Mouse (Mus musculus) T-cell, adult 2 months (primary cell): ENCODE results near the gene Irak2.

ENCODE experiments used
- DNase-seq: peaks from one replicate; pipeline ENCODE4 v3.0.0; 2022; ENCODE audit warnings: low spot score

The Irak2 gene

DNA sequence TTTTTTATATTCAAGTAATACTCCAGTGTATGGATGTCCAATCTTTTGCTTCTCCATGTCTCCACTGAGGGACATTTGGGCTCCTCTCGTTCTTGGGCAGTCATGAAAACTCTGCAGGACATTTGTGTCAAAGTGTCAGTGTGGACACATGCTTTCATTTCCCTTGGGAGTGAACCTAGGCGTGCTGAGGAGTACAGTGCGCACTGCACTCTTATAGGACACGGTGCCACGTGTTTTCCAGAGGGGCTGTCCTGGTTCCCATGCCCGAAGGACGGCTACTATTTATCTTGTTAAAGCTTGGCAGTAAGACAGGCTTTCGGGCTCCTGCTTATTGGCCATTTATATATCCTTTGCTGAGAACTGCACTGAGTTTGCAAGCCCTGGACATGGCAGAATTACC lies 4.3 kb downstream of the Irak2 start:
- no peak for DNase-seq

GRCm38 (mm10) chr6:113643021-113643420 lies 4.8 kb downstream of the Irak2 start:
- DNase-seq = no peak

DNA sequence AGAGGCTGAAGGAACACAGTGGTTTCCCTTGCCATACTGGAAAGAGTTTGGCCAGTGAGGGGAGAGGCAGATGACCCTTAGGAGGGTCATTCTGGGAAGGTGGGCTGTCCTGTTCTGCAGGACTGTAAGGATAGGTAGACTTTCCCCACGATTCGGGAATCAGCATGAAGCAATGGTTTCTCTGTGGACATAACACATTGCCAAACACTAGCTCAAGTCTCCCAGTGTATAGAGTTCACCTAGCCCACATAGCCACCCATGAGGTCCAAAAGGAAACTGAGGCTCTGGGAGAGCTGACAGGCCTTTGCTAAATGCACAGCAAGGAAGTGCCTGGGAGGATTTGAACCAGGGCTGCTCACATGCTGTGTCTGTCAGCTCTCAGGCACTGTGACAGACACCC lies 5.7 kb downstream of the Irak2 start:
- no peak for DNase-seq

DNA sequence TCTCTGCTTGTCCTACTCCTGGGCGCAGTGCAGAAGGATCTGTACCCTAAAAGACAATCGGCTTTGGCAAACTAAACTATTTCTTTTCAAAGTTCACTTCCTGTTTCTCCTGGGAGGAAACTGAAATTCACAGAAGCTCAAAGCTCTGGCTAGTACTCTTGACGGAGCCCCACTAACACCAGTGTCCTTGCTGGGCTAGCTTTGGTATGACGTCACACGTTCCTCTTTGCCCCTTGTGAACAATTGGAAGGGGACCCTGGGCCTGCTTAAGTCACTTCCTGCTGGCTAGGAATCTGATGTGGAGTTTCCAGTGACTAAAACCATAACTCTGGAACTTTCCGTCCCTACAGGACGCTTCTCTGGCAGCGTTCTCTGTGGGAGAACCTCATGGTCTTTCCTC lies 6.5 kb downstream of the Irak2 start:
- DNase-seq = no peak

GRCm38 (mm10) chr6:113649346-113650196 lies 11.3 kb downstream of the Irak2 start:
- no peak for DNase-seq

DNA sequence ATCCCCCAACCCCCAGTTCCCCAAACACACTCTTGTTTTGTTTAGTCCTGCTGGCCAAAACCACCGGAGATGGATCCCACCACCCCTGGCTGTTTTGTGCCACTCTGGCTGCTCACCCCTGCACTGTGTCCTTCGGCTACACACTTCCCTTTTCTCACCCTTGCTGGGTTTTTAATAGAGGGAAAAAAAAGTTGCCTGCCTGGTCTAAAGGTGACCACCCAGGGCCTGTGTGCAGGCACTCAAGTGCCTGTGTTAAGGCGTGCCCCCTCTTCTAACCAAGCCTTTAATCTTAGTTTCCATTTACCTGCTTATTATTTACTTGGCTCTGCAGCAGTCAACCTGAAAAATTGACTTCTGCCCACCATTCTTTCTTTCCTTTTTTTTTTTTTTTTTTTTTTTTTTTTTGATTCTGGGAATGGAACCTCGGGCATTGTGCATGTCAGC lies 12.0 kb downstream of the Irak2 start:
- DNase-seq = no peak

DNA sequence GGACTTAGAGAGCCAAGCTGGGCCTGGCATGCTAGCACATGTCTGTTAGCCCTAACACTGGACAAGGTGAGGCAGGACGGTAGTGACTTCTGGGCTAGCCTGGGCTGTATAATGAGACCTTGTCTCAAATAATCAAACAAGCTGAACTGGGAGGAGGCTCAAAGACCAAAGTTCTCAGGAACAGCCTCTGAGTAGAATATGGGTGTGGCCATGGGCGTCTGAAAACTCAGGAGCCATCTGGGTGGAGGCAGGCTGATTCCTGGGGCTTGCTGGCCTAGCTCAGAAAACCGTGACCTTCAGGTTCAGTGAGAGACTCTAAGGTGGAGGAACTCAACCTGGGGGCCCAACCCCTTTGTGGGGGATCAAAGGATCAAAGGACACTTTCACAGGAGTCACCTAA lies 13.4 kb downstream of the Irak2 start:
- no peak for DNase-seq

- no peak for DNase-seq
These were observed 15.3 kb downstream of the Irak2 start for GRCm38 (mm10) chr6:113653551-113653950.

DNA sequence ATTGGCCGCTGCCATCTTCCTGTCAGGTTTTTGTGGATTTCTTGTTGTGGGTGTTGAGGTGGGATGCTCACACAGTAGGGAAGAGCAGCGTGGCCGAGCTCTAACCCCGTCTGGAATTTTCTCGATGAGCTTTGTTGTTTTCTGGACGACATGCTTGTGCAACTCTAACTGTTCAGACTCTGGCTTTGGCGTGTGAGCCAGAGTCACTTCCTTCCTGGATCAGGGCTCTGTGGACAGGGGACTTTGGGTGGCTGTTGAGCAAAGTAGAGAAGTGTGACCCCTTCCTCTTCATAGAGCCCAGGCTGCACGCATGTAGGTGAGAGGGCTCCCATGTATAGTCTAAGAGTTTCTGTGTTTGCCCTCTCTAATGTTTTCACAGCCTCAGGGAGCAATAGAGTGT lies 15.8 kb downstream of the Irak2 start:
- DNase-seq = no peak

DNA sequence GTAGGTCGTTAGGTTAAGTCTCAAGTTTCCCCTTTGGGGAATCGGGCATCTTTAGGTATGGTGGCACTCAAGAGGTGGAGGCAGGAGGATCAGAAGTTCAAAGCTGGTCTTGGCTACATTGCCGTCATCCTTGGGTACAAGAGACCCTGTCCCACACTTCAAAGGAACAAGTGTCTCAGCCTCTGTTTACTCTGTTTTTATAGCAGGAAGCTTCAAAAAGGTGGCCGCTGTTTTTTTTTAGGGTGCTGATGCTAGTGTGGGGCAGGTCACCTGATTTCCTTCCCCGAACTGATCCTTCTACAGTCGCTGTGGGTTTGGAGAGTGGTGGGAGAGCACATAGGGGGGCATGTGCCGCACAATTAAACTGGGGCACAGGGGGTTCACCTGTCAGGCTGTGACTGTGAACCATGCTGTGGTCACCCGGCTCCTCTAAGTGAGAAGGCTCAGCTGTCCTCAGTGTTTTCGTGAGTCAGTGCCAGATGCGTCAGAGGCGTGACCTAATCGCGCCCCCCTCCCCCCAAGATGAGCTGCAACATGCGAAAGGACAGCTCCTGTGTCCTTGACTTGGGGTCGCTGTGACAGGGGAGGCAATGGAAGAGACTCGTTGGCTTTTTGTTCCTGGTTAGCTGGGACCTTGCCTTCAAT lies 16.6 kb downstream of the Irak2 start:
- peak; percentile 75 for DNase-seq

GRCm38 (mm10) chr6:113655475-113655874 lies 17.2 kb downstream of the Irak2 start:
- no peak for DNase-seq

GRCm38 (mm10) chr6:113656847-113657246 lies 18.6 kb downstream of the Irak2 start:
- DNase-seq = no peak

- no peak for DNase-seq
These were observed 20.0 kb downstream of the Irak2 start for GRCm38 (mm10) chr6:113658226-113658625.

DNA sequence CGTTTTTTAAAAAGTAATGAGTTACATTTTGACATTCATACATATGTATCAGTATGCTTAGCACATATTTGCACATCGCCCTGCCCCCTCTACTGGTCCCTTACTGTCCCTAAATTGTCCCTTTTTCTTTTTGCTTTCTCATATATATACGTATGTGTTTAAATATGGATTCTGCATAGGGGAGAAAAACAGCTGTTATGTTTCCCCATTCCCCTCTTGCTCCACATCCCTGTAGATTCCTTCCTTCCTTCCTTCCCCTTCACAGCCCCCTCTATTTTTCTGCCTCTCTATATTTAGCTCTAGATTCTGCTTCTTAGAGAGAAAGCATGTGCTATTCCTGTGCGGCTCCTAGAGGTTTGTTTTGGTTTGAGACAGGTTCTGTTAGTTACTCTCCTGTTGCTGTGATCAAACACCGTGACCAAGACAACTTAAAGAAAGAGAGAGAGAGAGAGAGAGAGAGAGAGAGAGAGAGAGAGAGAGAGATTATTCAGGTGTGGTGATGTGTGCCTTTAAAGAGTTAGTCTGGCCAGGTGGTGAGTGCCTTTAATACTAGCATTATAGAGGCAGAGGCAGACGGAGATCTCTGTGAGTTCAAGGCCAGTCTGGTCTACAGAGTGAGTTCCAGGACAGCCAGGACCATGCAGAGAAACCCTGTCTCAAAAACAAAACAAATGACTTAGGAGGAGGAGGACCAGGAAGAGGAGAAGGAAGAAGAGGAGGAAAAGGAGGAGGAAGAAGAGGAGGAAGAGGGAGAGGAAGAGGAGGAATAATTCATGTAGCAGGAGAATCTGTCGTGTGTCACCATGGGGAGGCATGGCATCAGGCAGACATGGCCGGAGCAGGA lies 21.6 kb downstream of the Irak2 start:
- DNase-seq = no peak

DNA sequence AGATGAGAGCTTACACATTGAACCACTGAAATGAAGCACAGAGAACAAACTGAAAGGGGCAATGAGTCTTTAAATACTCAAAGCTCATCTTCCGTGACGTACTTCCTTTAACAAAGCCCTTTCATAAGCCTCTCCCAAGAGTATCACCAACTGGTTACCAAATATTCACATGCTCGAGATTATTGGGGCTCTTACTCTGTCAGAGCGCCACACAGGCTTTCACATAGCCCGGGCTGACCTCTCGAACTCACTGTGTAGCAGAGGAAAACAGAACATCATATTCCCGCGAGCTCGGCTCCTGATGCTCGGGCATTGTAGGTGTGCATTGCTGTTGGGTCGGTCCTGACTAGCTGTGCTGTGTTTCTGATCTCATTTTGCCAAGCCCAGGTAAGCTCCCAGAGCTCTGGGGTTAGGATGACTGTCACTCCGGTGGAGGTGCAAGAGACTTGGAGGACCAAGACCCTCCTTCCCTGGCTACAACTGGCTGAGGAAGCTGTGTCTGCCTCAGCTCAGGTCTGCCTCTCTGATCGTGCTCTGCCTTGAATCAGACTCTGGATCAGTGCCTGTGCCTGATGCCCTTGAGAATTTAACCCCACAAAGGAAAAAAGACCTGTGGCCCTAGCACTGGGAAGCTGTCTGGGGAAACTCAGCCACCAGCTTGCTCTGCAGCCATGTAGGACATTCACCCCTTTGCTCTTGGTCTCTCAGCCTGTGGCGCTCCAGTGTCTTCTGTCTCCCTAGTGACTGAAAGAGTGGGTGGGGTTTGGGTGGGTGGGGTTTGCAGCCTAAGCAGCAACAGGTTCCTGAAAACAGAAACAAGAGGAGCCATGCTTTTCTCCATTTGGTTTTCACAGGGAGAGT lies 22.5 kb downstream of the Irak2 start:
- DNase-seq = peak; percentile 35

DNA sequence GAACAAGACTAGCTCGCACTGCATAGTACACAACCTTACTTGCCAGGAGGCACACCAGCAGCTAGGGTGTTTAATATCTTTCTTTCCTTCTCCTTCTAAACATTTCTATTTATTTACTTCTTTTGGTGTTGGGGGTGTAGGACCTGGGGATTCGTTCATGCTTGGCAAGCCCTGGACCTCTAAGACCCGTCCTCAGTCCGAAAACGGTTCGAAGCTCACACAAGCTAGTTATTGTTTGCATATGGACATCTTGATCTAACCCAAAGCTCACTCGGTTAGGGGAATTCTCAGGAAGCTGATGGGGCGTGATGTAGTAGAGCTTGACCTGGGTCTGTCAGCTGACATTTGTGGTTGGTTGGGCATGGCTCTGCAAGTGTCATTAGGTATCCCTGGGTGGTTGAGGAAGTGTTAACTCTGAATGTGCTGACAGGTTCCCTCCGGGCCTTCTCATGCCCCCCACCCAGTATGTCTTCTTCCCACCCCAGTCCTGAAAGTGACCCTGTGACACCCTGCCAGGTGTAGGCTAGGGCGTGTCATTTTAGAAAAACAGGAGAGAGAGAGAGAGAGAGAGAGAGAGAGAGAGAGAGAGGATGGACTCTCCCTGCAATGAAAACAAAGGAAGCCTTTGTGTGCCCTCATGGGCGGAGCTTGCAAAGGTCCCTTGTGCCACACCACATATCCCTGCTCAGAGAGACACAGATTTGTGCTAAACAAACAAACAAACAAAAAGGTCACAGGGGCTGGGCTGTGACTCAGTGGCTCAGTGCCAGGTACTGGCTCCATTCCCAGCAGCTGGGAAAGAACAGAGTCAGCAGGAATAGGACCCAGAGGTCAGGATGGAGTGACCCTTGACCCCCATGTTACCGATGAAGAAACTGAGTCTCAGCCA lies 23.3 kb downstream of the Irak2 start:
- DNase-seq = peak; percentile 65

DNA sequence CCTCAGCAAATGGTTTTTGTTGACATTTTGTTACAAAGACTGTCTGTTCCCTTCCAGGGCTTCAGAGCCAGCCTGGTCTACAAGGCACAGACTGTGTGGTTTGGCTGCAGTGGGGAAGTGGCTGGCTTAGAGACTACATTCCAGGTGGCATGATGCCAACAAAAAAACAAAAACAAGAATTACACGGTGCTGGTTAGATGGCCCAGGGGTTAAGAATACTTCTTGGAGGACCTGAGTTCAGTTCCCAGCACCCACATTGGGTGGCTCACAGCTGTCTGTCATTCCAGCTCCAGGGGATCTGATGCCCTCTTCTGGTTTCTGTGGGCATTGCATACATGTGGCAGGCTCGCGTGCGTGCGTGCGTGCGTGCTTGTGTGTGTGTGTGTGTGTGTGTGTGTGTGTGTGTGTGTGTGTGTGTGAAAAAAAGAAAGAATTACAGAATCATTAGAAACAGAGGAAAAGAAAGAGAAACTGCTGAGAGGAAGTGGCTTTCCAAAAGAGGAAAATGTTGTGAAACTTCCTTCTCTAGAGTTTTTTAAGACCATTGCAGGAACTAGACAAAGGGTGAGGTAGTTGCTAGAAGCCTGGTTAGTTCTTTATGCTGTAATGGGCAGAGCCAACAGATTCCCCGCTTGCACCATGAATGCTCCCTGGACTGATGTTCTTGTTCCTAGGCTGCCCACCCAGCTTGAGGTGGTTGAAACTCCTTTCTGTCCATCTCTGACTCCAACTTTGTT lies 24.9 kb downstream of the Irak2 start:
- DNase-seq = peak; percentile 22

DNA sequence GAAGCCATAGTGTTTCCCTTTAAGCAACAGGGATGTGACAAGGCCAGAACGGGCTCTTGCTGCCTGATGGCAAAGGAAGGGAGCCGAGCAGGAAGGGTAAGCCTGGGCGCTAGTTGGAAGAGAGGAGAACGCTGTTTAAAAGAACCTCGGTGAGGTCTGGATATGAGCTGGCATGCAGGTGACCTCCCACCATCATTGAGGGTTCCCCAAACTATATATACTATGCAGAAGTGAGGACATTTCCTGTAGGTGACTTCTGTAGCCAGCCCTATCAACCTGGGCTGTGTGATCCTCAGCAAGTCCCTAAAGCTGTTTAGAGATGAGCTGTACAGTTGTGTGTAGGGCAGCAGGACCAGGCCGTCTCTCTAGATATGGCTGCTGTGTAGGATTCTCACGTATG lies 26.0 kb downstream of the Irak2 start:
- no peak for DNase-seq

GRCm38 (mm10) chr6:113667611-113668122 lies 29.4 kb downstream of the Irak2 start:
- DNase-seq = no peak
